ENCODE assay signal across 27 mouse cellular contexts in the genomic region with DNA sequence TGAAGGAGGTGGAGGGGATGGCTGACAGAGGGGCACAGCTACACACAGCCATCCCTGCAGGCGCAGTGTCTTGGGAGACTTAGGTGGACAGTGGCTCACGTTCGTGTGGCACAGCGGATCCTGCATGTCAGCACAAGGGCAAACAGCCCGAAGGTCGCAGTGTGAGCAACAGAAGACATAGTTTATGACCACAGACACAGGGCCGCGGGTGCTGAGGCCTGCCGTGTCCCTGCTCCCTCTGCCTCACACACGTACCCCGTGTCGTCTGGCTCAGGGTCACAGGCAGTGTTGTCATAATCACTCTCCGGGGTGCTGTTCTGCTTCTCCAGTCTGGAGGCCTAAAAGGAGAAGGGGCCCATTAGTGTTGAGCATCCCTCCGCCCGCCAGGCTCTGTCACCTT. TPM values are rescaled to one million over a fixed set of nuclear protein-coding genes. Genes with fewer than 3 reads are reported as not detected.
DNase-seq lines count a peak whose midpoint lies in the region; ATAC-seq and TF ChIP-seq lines count a peak whose summit lies in the region.
"Had no signal": no experiment of that assay in that cellular context is flagged by ENCODE, and none has a peak within 500 bp of the region (broad histone marks: within the 10 kb centered on the region; RNA-seq: fewer than 3 reads in every experiment).

No protein-coding gene starts in this region.

- no peak for TF ChIP-seq EP300 in stomach, postnatal 0 days (optimal IDR thresholded peaks at IDR 0.05)
- TF ChIP-seq EP300 in lung, postnatal 0 days (IDR thresholded peaks at IDR 0.05), result no peak

- in situ Hi-C loops in Patski (cut with MboI; ENCODE audit: low pct_unique_long_range_greater_than_20kb), result no loop called here

- H3K4me2 ChIP-seq in stomach, postnatal 0 days (replicated peaks; ENCODE audit: low read depth), result no peak overlapping the region
- H3K4me2 ChIP-seq in lung, postnatal 0 days (replicated peaks; ENCODE audit: low read depth, low read length), result no peak overlapping the region
- H3K4me2 ChIP-seq: embryonic facial prominence, embryonic 15.5 days; heart, embryonic 12.5 days; heart, embryonic 15.5 days; hindbrain, embryonic 14.5 days had no signal

- 95% methylated on average over 15 of the region's 15 CpGs for WGBS in stomach, postnatal 0 days
- 94% methylated on average over 15 of the region's 15 CpGs for WGBS in lung, postnatal 0 days

- CTCF ChIA-PET in Patski (lab: Charles Lee), result no interaction called here

- no peaks in the 10 kb centered on the region for H3K9me3 ChIP-seq in stomach, postnatal 0 days (ENCODE audit: control insufficient read depth, low read length)
- H3K9me3 ChIP-seq in lung, postnatal 0 days (ENCODE audit: low read length), result no peaks in the 10 kb centered on the region
- H3K9me3 ChIP-seq: embryonic facial prominence, embryonic 15.5 days; heart, embryonic 12.5 days; heart, embryonic 15.5 days had no signal

- H3K4me1 ChIP-seq in stomach, postnatal 0 days (replicated peaks; ENCODE audit: control insufficient read depth, insufficient read depth), result no peaks in the 10 kb centered on the region
- peaks cover 7% of the 10 kb centered on the region; the same call in 1 of the 2 replicates for H3K4me1 ChIP-seq in lung, postnatal 0 days (ENCODE audit: insufficient read depth, low read depth, low read length)
- H3K4me1 ChIP-seq: embryonic facial prominence, embryonic 15.5 days had no signal

- H3K4me3 ChIP-seq in stomach, postnatal 0 days (ENCODE audit: low read depth, low read length), result no peak overlapping the region
- no peak overlapping the region for H3K4me3 ChIP-seq in lung, postnatal 0 days (ENCODE audit: low read depth, low read length)
- H3K4me3 ChIP-seq: embryonic facial prominence, embryonic 15.5 days; heart, embryonic 12.5 days; heart, embryonic 15.5 days had no signal

- POLR2A ChIA-PET in Patski (lab: Charles Lee), result no interaction called here

- peak; percentile 37 for ATAC-seq in Patski
- ATAC-seq in stomach, postnatal 0 days (ENCODE audit: low FRiP score, low TSS enrichment), result 0 out of 2 replicates have a peak, but pooled peaks have one; percentile 30
- no peak for ATAC-seq in megakaryocyte progenitor cell, adult 5-6 weeks (replicated peaks; ENCODE audit: poor library complexity)
- ATAC-seq in lung, postnatal 0 days, result no peak
- ATAC-seq: CD4-positive, CD25-positive, alpha-beta regulatory T cell, adult 4 months; forebrain, embryonic 14.5 days; forebrain, postnatal 0 days; hindbrain, postnatal 0 days; inflammation-experienced regulatory T-cells, adult 6 months; intestine, embryonic 16.5 days had no signal

- H3K9ac ChIP-seq in stomach, postnatal 0 days (ENCODE audit: low read length), result no peak overlapping the region
- no peak overlapping the region for H3K9ac ChIP-seq in lung, postnatal 0 days (replicated peaks; ENCODE audit: low read depth)
- H3K9ac ChIP-seq: embryonic facial prominence, embryonic 15.5 days; forebrain, postnatal 0 days; heart, embryonic 12.5 days; heart, embryonic 15.5 days; hindbrain, embryonic 14.5 days had no signal

- no peak overlapping the region for H3K27ac ChIP-seq in stomach, postnatal 0 days (replicated peaks)
- H3K27ac ChIP-seq in lung, postnatal 0 days (ENCODE audit: low read length), result no peak overlapping the region
- H3K27ac ChIP-seq: embryonic facial prominence, embryonic 15.5 days; heart, embryonic 15.5 days; hindbrain, embryonic 14.5 days; hindbrain, postnatal 0 days had no signal

- DNase-seq in Patski (ENCODE audit: low read depth, low spot score), result no peak
- peak; percentile 82 for DNase-seq in adrenal gland, adult 2 months
- DNase-seq in adrenal gland, postnatal 14 days, result peak; percentile 86
- no peak for DNase-seq in stomach, postnatal 0 days (ENCODE audit: low spot score)
- DNase-seq in lung, postnatal 0 days (ENCODE audit: low spot score), result no peak
- no peak for DNase-seq in thymus, postnatal 36 days
- DNase-seq: cerebellum, adult 11-12 months; cerebellum, adult 8-10 months; cerebellum, postnatal 10 days; cerebellum, postnatal 36 days; embryo, embryonic 11 days; forebrain, postnatal 0 days; gastrocnemius, postnatal 25 days; heart, adult 18-20 months; heart, postnatal 10 days; heart, postnatal 4 days; kidney, adult 18-20 months had no signal

- TF ChIP-seq CTCF in Patski (IDR thresholded peaks at IDR 0.05), result no peak
- TF ChIP-seq CTCF in stomach, postnatal 0 days (IDR thresholded peaks at IDR 0.05; ENCODE audit: low read depth), result no peak
- no peak for TF ChIP-seq CTCF in lung, postnatal 0 days (IDR thresholded peaks at IDR 0.05)

- peaks cover 41% of the 10 kb centered on the region for H3K36me3 ChIP-seq in stomach, postnatal 0 days (ENCODE audit: control insufficient read depth, insufficient read depth, low read length)
- H3K36me3 ChIP-seq in lung, postnatal 0 days (ENCODE audit: insufficient read depth, low read length), result peaks cover 63% of the 10 kb centered on the region

- no peaks in the 10 kb centered on the region for H3K27me3 ChIP-seq in Patski
- no peaks in the 10 kb centered on the region for H3K27me3 ChIP-seq in stomach, postnatal 0 days (ENCODE audit: control insufficient read depth, insufficient read depth, low read length)
- no peaks in the 10 kb centered on the region for H3K27me3 ChIP-seq in lung, postnatal 0 days (replicated peaks; ENCODE audit: insufficient read depth, low read length)
- H3K27me3 ChIP-seq: embryonic facial prominence, embryonic 15.5 days; heart, embryonic 12.5 days; heart, embryonic 15.5 days had no signal

RNA-seq across cellular contexts. Expression of a gene that starts 26.0 kb away (rescaled TPM):
- polyA plus RNA-seq in Patski (2021), result 24.5 TPM
- total RNA-seq in adrenal gland, adult 2 months (2021), result 1 to 10 TPM; 5.5 to 7.6 TPM
- polyA plus RNA-seq in adrenal gland, adult 2 months (2012; rRNA removed), result 13.8 and 14.2 TPM in 2 replicates
- 6.9 and 10.0 TPM in 2 replicates for total RNA-seq in adrenal gland, postnatal 14 days (2021)
- polyA plus RNA-seq in stomach, postnatal 0 days (2015; fragmentation: Nextera tagmentation; extraction: Ambion mirVana), result 4.6 and 5.8 TPM in 2 replicates
- 4.9 and 5.4 TPM in 2 replicates for total RNA-seq in megakaryocyte progenitor cell, adult 5-6 weeks (2015)
- 10.0 and 10.2 TPM in 2 replicates for total RNA-seq in megakaryocyte progenitor cell, adult 5-6 weeks (2017)
- 9.4 and 10.0 TPM in 2 replicates for polyA plus RNA-seq in lung, postnatal 0 days (2015; fragmentation: Nextera tagmentation; extraction: Ambion mirVana)

RNA-seq across cellular contexts. Expression of a gene that starts 40.9 kb away (rescaled TPM):
- polyA plus RNA-seq in Patski (2021), result 144 TPM
- total RNA-seq in adrenal gland, adult 2 months (2021), result 10 to 100 TPM; 78.4 to 92.4 TPM
- polyA plus RNA-seq in adrenal gland, adult 2 months (2012; rRNA removed), result 51.1 and 51.8 TPM in 2 replicates
- 89.4 and 95.0 TPM in 2 replicates for total RNA-seq in adrenal gland, postnatal 14 days (2021)
- 36.4 and 41.7 TPM in 2 replicates for polyA plus RNA-seq in stomach, postnatal 0 days (2015; fragmentation: Nextera tagmentation; extraction: Ambion mirVana)
- 264 and 290 TPM in 2 replicates for total RNA-seq in megakaryocyte progenitor cell, adult 5-6 weeks (2015)
- total RNA-seq in megakaryocyte progenitor cell, adult 5-6 weeks (2017), result 298 and 323 TPM in 2 replicates
- polyA plus RNA-seq in lung, postnatal 0 days (2015; fragmentation: Nextera tagmentation; extraction: Ambion mirVana), result 110 and 115 TPM in 2 replicates

RNA-seq across cellular contexts. Expression of a gene that starts 41.7 kb away (rescaled TPM):
- polyA plus RNA-seq in Patski (2021), result 53.6 TPM
- 10 to 100 TPM; 35.5 to 40.9 TPM for total RNA-seq in adrenal gland, adult 2 months (2021)
- 37.7 and 40.5 TPM in 2 replicates for polyA plus RNA-seq in adrenal gland, adult 2 months (2012; rRNA removed)
- total RNA-seq in adrenal gland, postnatal 14 days (2021), result 42.7 and 49.4 TPM in 2 replicates
- polyA plus RNA-seq in stomach, postnatal 0 days (2015; fragmentation: Nextera tagmentation; extraction: Ambion mirVana), result 14.2 and 16.1 TPM in 2 replicates
- 84.7 and 88.9 TPM in 2 replicates for total RNA-seq in megakaryocyte progenitor cell, adult 5-6 weeks (2015)
- 73.6 and 81.1 TPM in 2 replicates for total RNA-seq in megakaryocyte progenitor cell, adult 5-6 weeks (2017)
- 36.5 and 39.1 TPM in 2 replicates for polyA plus RNA-seq in lung, postnatal 0 days (2015; fragmentation: Nextera tagmentation; extraction: Ambion mirVana)

RNA-seq across cellular contexts. Expression of a gene that starts 42.8 kb away (rescaled TPM):
- polyA plus RNA-seq in Patski (2021), result 61.4 TPM
- total RNA-seq in adrenal gland, adult 2 months (2021), result 10 to 100 TPM; 48.5 to 64.7 TPM
- 135 and 167 TPM in 2 replicates for polyA plus RNA-seq in adrenal gland, adult 2 months (2012; rRNA removed)
- 39.2 and 41.7 TPM in 2 replicates for total RNA-seq in adrenal gland, postnatal 14 days (2021)
- 482 and 496 TPM in 2 replicates for polyA plus RNA-seq in stomach, postnatal 0 days (2015; fragmentation: Nextera tagmentation; extraction: Ambion mirVana)
- total RNA-seq in megakaryocyte progenitor cell, adult 5-6 weeks (2015), result 94.3 and 101 TPM in 2 replicates
- total RNA-seq in megakaryocyte progenitor cell, adult 5-6 weeks (2017), result 46.1 and 48.6 TPM in 2 replicates
- 88.2 and 89.4 TPM in 2 replicates for polyA plus RNA-seq in lung, postnatal 0 days (2015; fragmentation: Nextera tagmentation; extraction: Ambion mirVana)

Comparison
In these comparisons a context has a peak if more than half of its experiments do, and no peak if none do; other contexts are left out.
1. ATAC-seq: peak in Patski (single experiment) and stomach, postnatal 0 days (single experiment); none in megakaryocyte progenitor cell, adult 5-6 weeks (single experiment) and lung, postnatal 0 days (single experiment).
2. DNase-seq: peak in adrenal gland, adult 2 months (single experiment) and adrenal gland, postnatal 14 days (single experiment); none in Patski (single experiment), stomach, postnatal 0 days (single experiment), lung, postnatal 0 days (single experiment) and thymus, postnatal 36 days (0 of 2).